Mouse (Mus musculus) lung, postnatal 14 days (tissue): Measurements from ENCODE around the gene Nek8.
"Not testable (repeated sequence)": the region's sequence is repeated elsewhere in the genome, so short reads cannot be mapped to it uniquely, and the experiment has no call there.

Experiments
- DNase-seq: peaks from one replicate; pipeline ENCODE4 v3.0.0; 2021

Gene Nek8

DNA sequence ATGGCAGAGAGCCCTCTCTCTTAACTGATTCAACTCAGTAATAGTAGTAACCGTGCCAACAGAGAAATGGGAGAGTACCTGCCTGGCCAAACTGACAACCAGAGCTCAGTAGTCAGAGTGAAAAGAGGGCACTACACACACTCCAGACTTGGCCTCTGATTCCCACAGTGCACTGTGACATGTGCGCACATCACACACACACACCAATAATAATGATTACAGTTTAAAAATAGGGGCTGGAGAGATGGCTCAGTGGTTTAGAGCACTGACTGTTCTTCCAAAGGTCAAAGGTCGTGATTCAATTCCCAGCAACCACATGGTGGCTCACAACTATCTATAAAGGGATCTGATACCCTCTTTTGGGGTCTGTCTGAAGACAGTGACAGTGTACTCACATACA, 38.5 kb downstream of the Nek8 start:
- no peak for DNase-seq

DNA sequence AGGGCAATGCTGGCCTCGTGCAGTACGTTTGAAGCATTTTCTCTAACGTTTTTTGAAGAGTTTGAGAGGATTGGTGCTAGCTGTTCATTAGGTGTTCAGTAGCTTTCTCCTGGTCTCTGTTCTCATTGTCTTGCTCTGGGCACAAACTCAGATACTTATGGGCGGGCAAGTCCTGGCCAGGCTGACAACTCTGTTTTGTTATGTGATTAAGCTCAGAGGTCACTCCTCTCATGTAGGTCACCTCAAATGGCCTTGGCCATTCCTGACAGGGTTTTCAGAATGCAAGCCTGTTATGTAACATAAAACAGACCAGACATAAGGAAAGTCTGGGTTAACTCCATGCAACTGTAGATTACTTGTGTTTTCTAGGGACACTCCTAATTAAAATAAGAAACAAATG, 38.9 kb downstream of the Nek8 start:
- DNase-seq = no peak

DNA sequence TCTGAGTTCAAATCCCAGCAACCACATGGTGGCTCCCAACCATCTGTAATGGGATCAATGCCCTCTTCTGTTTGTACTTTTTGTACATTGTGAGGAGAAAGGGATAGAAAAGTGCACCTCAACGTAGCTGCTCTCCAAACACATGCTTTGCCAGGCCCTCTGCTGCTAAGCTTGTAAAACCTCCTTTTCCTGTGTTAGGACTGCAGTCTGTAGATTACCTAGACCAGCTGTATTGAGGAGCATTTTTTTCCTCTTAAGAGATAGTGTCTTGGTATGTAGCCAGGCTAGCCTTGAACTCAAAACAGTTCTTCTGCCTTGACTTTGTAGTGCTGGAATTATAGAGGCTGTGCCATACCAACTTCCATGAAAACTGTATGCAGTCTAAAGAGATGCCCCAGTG, 40.3 kb downstream of the Nek8 start:
- no peak for DNase-seq

DNA sequence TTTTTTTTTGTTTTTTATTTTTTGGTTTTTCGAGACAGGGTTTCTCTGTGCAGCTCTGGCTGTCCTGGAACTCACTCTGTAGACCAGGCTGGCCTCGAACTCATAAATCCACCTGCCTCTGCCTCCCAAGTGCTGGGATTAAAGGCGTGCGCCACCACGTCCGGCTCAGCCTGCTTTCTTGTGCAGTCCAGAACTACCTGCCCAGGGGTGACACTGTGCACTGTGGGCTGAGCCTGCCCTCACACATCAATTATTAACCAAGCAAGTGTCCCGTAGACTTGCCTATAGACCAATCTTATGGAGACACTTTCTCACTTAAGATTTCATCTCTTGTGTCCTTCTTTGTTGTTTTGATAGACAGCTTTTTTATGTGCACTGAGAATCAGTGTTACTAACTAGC, 41.2 kb downstream of the Nek8 start:
- DNase-seq = not testable (repeated sequence)

DNA sequence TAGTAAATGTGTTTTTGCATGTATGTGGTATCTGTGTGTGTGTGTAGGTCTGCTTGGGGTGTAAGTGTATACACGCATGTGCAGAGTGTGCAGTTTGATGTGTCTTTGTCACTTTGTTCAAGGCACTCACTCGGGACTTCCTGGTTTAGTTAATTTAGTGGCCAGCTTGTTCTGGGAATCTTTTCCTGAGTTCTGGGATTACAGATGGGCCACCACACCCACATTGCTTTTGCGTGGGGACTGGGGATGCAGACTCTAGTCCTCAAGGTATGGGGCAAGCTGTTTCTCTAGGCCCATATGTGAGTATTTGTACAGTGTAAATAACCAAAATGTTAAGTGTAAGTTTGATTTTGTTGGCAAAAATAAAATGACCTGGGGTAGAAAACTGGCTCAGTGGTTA, 42.1 kb downstream of the Nek8 start:
- no peak for DNase-seq

DNA sequence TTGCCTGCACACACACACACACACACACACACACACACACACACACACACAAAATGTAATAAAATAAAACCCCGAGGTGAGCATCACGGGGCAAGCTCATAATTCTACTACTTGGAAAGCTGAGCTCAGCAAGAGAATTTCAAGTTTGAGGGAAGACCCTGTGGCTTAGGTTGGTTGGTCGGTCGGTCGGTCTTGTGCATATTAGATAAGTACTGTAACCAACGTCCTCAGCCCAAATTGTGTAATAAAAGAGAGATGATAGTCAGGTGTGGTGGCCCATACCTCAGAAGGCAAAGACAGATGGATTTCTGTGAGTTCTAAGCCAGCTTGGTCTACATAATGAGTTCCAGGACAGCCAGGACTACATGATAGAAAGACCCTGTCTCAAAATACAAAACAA, 42.6 kb downstream of the Nek8 start:
- DNase-seq = no peak

DNA sequence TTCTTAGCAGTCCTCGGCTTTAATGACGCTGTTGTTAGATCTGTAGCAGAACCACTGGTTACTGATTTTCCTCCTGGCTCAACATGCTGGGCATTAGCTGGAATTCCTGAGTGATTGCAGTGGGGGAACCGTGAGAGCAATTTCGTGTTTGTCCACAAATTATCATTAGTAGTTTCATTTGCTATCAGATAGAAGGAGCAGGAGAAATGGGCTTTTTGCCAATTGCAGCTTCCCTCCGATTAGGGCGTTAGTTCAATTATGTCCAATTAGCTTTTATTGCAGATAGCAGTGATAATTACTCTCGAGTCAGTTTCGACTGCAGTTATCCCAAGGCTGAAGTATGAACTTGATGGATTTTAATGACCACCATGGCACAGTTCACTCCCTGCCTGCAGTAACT, 47.0 kb downstream of the Nek8 start:
- DNase-seq = no peak

DNA sequence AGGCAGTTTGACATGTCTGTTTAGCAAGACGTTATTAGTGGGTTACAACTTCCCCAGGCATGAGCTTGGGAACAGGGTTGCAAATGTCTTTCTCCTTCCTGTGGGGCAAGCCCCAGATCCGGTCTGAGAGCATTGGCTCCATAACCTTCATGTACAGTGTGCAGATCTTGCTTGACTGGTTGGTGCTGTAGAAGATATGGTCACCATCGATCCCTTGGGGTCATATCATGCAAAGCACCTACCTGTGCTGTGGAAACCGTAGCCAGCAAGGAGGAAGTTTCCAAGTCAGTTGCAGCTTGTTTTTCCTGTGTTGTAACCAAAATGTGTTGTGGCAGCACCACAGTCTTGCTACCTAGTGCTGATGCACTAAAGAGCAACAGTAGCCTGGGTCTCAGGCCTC, 49.7 kb downstream of the Nek8 start:
- no peak for DNase-seq

DNA sequence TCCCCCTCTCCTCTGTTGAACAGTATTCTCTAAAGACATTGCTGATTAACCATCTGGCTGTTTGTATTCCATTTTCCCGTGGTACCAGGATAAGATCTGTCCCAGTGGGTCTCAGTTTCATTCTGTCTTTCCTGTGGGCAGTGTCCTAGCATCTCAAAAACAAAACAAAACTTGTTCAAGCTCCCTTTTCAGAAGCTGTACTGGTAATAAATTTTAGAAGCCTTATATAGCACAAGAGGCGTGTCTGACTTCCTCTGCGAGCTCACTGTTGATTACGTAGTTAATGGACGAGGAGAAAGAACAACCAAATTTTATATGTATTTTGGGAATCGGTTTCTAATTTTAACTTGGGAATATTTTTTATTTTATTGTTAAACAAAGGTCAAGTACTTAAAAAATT, 50.8 kb downstream of the Nek8 start:
- no peak for DNase-seq

DNA sequence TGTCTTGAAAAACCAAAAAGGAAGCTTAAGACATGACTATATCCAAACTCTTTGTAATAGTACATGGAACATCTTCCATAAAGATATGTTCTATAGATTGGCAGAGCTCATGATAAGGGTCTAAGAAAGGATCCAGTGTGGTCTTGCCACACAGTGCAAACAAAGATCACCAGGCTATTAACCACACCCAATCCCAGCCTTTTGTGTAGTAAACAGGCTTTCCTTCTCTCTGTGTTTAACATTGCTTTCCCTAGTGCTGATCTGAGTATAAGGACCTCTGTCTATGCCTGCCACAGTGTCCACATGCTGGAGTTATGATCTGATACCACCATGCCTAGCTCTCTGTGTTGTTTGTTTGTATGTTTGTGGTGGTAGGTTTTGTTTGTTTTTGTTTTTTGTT, 52.7 kb downstream of the Nek8 start:
- no peak for DNase-seq

DNA sequence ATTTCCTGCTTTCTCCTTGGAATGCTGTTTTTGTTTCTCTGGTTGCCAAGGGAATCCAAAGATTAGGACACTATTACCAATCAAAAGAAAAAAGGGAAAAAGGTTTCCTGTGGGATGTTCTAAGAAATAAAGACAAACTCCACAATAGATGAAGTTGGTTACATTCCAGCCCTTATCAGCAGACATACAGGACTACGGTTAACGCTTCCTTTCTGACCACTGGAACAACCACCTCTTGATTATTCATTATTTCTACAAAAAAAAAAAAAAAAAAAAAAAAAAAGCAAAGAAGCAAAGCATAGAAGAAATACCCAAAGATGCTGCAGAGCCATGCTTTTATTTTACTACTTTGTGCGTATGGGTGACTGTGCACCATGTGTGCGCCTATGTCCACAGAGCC, 53.7 kb downstream of the Nek8 start:
- no peak for DNase-seq

DNA sequence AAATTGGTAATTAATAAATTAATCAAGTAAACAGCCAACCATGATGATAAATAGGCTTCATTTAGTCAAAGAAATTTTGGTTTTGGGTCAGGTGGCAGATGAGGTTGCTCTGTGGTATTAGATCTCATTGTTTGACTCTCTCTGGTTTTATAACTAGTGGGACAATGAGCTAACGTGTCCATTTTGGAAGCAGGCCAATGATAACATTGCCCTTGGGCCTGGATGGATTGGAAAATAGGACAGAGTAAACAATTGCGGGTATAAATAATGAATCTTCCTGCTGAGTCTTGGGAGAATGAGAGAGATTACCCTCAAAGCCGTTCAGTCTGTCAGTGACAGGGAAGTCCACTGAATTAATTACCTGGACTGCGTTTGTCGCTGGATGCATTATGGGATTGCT, 55.3 kb downstream of the Nek8 start:
- DNase-seq = peak; percentile 23

DNA sequence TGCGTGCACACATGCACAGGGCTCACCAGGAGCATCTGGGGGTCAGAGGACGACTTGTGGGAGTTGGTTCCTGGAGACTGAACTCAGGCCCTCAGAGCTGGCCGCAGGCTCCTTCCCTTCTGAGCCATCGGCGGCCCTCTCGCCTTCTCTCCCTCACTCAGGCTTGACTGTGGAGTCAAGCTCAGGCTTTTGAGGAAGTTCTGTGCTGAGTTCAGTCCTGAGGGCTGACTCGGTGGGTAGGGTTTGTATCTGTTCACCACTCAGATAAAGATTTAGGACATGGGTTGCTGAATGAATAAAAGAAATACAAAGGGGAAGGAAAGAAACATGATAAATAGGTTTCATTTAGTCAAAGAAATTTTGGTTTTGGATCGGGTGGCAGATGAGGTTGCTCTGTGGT, 56.6 kb downstream of the Nek8 start:
- no peak for DNase-seq

DNA sequence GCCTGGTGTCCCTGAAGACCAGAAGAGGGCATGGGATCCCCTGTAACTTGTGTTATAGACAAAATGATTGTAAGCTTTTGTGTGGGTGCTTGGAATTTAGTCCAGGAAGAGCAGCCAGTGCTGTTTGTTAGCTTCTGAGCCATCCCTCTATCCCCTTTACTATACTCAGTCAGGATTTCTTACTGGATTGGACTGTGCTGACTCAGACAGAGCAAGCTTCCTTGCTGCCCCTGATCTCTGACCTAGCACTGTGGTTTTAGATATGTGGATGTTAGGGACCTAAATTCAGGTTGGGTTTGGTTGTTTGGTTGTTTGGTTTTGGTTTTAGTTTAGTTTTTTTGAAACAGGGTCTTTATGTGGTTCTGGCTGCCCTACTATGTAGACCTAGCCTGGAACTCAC, 58.0 kb downstream of the Nek8 start:
- DNase-seq = no peak

DNA sequence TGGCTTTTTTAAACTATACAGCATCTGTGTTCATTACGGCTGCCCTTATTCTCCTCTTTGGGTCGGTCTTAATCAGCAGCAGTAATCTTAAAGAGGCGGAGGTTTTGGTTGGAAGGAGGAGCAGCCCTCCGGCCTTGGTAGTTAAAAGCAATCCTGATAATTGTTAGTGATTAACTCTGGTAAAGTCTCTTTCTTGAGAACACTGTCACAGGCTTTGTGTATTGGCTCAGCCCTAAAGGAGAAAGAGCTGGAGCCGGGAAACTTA, 60.4 kb downstream of the Nek8 start:
- DNase-seq = no peak
